ENCODE assay signal across 8 mouse cellular contexts in genomic region chr4:136069954-136070353, GRCm38 (mm10). TPM values are rescaled to one million over a fixed set of nuclear protein-coding genes. Genes with fewer than 3 reads are reported as not detected.
DNase-seq lines count a peak whose midpoint lies in the region; ATAC-seq and TF ChIP-seq lines count a peak whose summit lies in the region.

No protein-coding gene starts in this region.

- peaks cover 6% of the 10 kb centered on the region; the same call in 1 of the 2 replicates for H3K4me1 ChIP-seq in lung, postnatal 0 days (ENCODE audit: insufficient read depth, low read depth, low read length)

- H3K9ac ChIP-seq in lung, postnatal 0 days (replicated peaks; ENCODE audit: low read depth) = no peak overlapping the region

- 3% methylated on average over 18 of the region's 18 CpGs for WGBS in lung, postnatal 0 days

- H3K9me3 ChIP-seq in lung, postnatal 0 days (ENCODE audit: low read length) = no peaks in the 10 kb centered on the region

- no peaks in the 10 kb centered on the region for H3K27me3 ChIP-seq in lung, postnatal 0 days (replicated peaks; ENCODE audit: insufficient read depth, low read length)

- H3K4me2 ChIP-seq in lung, postnatal 0 days (replicated peaks; ENCODE audit: low read depth, low read length) = no peak overlapping the region

- H3K4me3 ChIP-seq in lung, postnatal 0 days (ENCODE audit: low read depth, low read length) = no peak overlapping the region

- TF ChIP-seq CTCF in lung, postnatal 0 days (IDR thresholded peaks at IDR 0.05) = peak; percentile 99

- TF ChIP-seq EP300 in lung, postnatal 0 days (IDR thresholded peaks at IDR 0.05) = no peak

- H3K27ac ChIP-seq in lung, postnatal 0 days (ENCODE audit: low read length) = 0 out of 2 replicates have a peak overlapping the region, but pooled peaks have one; percentile 26

- peak; percentile 85 to 93 for ATAC-seq in hematopoietic stem cell, adult 5-6 weeks (replicated peaks in 1 of 2; ENCODE audit: insufficient read depth in 1 of 2, low FRiP score in 2 of 2, low TSS enrichment in 1 of 2, low read depth in 1 of 2, poor library complexity in 2 of 2, severe bottlenecking in 2 of 2)
- peak; percentile 76 for ATAC-seq in lung, postnatal 0 days

- H3K36me3 ChIP-seq in lung, postnatal 0 days (ENCODE audit: insufficient read depth, low read length) = no peaks in the 10 kb centered on the region

- DNase-seq in Muller cell, postnatal 12 days (ENCODE audit: inconsistent ontology term) = peak; percentile 83
- peak; percentile 28 for DNase-seq in cerebellum, adult 8-10 months
- DNase-seq in forelimb bud, embryonic 11.5 days (ENCODE audit: low read depth, low spot score) = peak; percentile 87
- DNase-seq in layer of hippocampus, adult 8-10 months (ENCODE audit: low spot score in 2 of 2) = peak; percentile 39 to 77
- peak; percentile 90 for DNase-seq in lung, postnatal 0 days (ENCODE audit: low spot score)
- peak; percentile 33 for DNase-seq in retina, adult 2 months (ENCODE audit: low read depth, low spot score)
- DNase-seq in thymus, postnatal 36 days = peak; percentile 87 to 88

RNA-seq across cellular contexts. Expression of gene Rpl11, which starts 16.7 kb away (rescaled TPM):
- total RNA-seq in hematopoietic stem cell, adult 5-6 weeks (2017) = 829 and 1,291 TPM in 2 replicates
- 100 to 1,000 TPM; 193 to 354 (median 274) TPM for total RNA-seq in layer of hippocampus, adult 8-10 months (2022)
- 325 and 355 TPM in 2 replicates for polyA plus RNA-seq in lung, postnatal 0 days (2015; fragmentation: Nextera tagmentation; extraction: Ambion mirVana)

RNA-seq across cellular contexts. Expression of gene Eloa, which starts 48.4 kb away (rescaled TPM):
- total RNA-seq in hematopoietic stem cell, adult 5-6 weeks (2017) = 43.3 and 49.1 TPM in 2 replicates
- 10 to 100 TPM; 26.3 to 30.5 (median 28.8) TPM for total RNA-seq in layer of hippocampus, adult 8-10 months (2022)
- 25.6 and 26.8 TPM in 2 replicates for polyA plus RNA-seq in lung, postnatal 0 days (2015; fragmentation: Nextera tagmentation; extraction: Ambion mirVana)

Comparison
In these comparisons a context has a peak if more than half of its experiments do, and no peak if none do; other contexts are left out.
1. DNase-seq: peak in every context shown above with its lines; median percentile 90 in lung, postnatal 0 days; 88 in thymus, postnatal 36 days; 87 in forelimb bud, embryonic 11.5 days; 83 in Muller cell, postnatal 12 days; 58 in layer of hippocampus, adult 8-10 months; 33 in retina, adult 2 months; 28 in cerebellum, adult 8-10 months.